Mouse (Mus musculus) kidney, adult 2 months (tissue): ENCODE data around the gene Crybg1.

Experiments
- CTCF ChIP-seq: fragments of 200-500 bp; conservative IDR thresholded peaks from 2 replicates; pipeline ENCODE4 v1.5.1; 2011; ENCODE audit warnings: low read depth, mild to moderate bottlenecking, control low read depth, low read length, moderate library complexity, mixed read lengths; ENCODE audit not compliant: insufficient read depth, insufficient read length
- POLR2A ChIP-seq: fragments of 200-500 bp; IDR thresholded peaks from one replicate; pipeline ENCODE4 v1.6.1; 2011; ENCODE audit warnings: low read depth, low read length, control low read depth

GRCm38 (mm10) chr10:43983241-43983640 is 165.4 kb downstream of the Crybg1 start:
- no peak for TF ChIP-seq POLR2A
- TF ChIP-seq CTCF: no peak
